Mouse (Mus musculus) heart, postnatal 14 days (tissue): Measurements from ENCODE around the gene Ugt1a10. TPM values are rescaled to one million over a fixed set of nuclear protein-coding genes. Genes with fewer than 3 reads are reported as not detected.
"Not testable (repeated sequence)": the region's sequence is repeated elsewhere in the genome, so short reads cannot be mapped to it uniquely, and the experiment has no call there.

Experiments
- DNase-seq, 2 experiments: peaks; one replicate each; pipeline ENCODE4 v3.0.0; 2021 to 2022
- intact Hi-C: fragments of 180-260 bp; cut with DNase I; formaldehyde crosslinking; loops from one replicate; pipeline ENCODE4 v1.15.1; 2025
- long read RNA-seq, 2 experiments: library from polyadenylated mRNA; stranded (forward); transcript quantifications; one replicate each; pipeline ENCODE4 v2.0.0; 2021
- total RNA-seq, 2 experiments: library from RNA; stranded (reverse); gene quantifications; 2 replicates each; pipeline ENCODE4 v1.2.3; 2021

Ugt1a10 gene
- not detected for total RNA-seq
- long read RNA-seq, experiment 1: 0 reads
- long read RNA-seq, experiment 2: 0 reads

GRCm38 (mm10) chr1:88055088-88055487 is at the start of gene Ugt1a10:
Ugt1a10 (plus strand) TSS chr1:88055388.
- DNase-seq: no peak
- intact Hi-C loops: no loop called here

- intact Hi-C loops: no loop called here
Measured at GRCm38 (mm10) chr1:88007692-88008210, 47.4 kb upstream of the Ugt1a10 start.

GRCm38 (mm10) chr1:88008211-88008697 is 46.9 kb upstream of the Ugt1a10 start, which contains the start of gene Usp40:
Usp40 (minus strand) TSS chr1:88008551.
- intact Hi-C loops: no loop called here
- DNase-seq: peak; percentile 87 to 88

More at GRCm38 (mm10) chr1:88007692-88008210, 47.4 kb upstream of the Ugt1a10 start:
- no peak for DNase-seq

- intact Hi-C loops: no loop called here
- no peak for DNase-seq
Measured at GRCm38 (mm10) chr1:88008735-88009134, 46.5 kb upstream of the Ugt1a10 start.

GRCm38 (mm10) chr1:88009521-88009920 is 45.7 kb upstream of the Ugt1a10 start:
- DNase-seq: no peak
- intact Hi-C loops: no loop called here

- intact Hi-C loops: no loop called here
- DNase-seq: no peak
Measured at GRCm38 (mm10) chr1:88013726-88014125, 41.5 kb upstream of the Ugt1a10 start.

- intact Hi-C loops: no loop called here
- no peak for DNase-seq
Measured at GRCm38 (mm10) chr1:88014194-88014593, 41.0 kb upstream of the Ugt1a10 start.

- DNase-seq: no peak
- intact Hi-C loops: no loop called here
Measured at GRCm38 (mm10) chr1:88014671-88015070, 40.5 kb upstream of the Ugt1a10 start.

- intact Hi-C loops: no loop called here
- no peak for DNase-seq
Measured at GRCm38 (mm10) chr1:88015371-88015770, 39.8 kb upstream of the Ugt1a10 start.

- DNase-seq, intact Hi-C loops: not testable (repeated sequence)
Measured at GRCm38 (mm10) chr1:88025244-88025643, 29.9 kb upstream of the Ugt1a10 start.

GRCm38 (mm10) chr1:88043044-88043443 is 12.1 kb upstream of the Ugt1a10 start:
- not testable (repeated sequence) for DNase-seq

GRCm38 (mm10) chr1:88044832-88045437 is 10.3 kb upstream of the Ugt1a10 start:
- DNase-seq, intact Hi-C loops: not testable (repeated sequence)

More at GRCm38 (mm10) chr1:88043044-88043443, 12.1 kb upstream of the Ugt1a10 start:
- intact Hi-C loops: not testable (repeated sequence)

- DNase-seq, intact Hi-C loops: not testable (repeated sequence)
Measured at GRCm38 (mm10) chr1:88047408-88047807, 7.8 kb upstream of the Ugt1a10 start.

- DNase-seq, intact Hi-C loops: not testable (repeated sequence)
Measured at GRCm38 (mm10) chr1:88066472-88067102, 11.4 kb downstream of the Ugt1a10 start.

- intact Hi-C loops: no loop called here
- no peak for DNase-seq
Measured at GRCm38 (mm10) chr1:88070495-88070894, 15.3 kb downstream of the Ugt1a10 start, which contains the start of gene Ugt1a9. Ugt1a9 (plus strand) TSS chr1:88070800.

- no peak for DNase-seq
- intact Hi-C loops: no loop called here
Measured at GRCm38 (mm10) chr1:88070902-88071301, 15.7 kb downstream of the Ugt1a10 start.

- DNase-seq: no peak
- intact Hi-C loops: no loop called here
Measured at GRCm38 (mm10) chr1:88074471-88074870, 19.3 kb downstream of the Ugt1a10 start.

GRCm38 (mm10) chr1:88077128-88077527 is 21.9 kb downstream of the Ugt1a10 start:
- DNase-seq: no peak
- intact Hi-C loops: no loop called here

GRCm38 (mm10) chr1:88081670-88082069 is 26.5 kb downstream of the Ugt1a10 start:
- no peak for DNase-seq
- intact Hi-C loops: no loop called here

- DNase-seq: no peak
- intact Hi-C loops: no loop called here
Measured at GRCm38 (mm10) chr1:88086125-88086524, 30.9 kb downstream of the Ugt1a10 start.

- intact Hi-C loops: no loop called here
- no peak for DNase-seq
Measured at GRCm38 (mm10) chr1:88087513-88087912, 32.3 kb downstream of the Ugt1a10 start, which contains the start of gene Ugt1a8. Ugt1a8 (plus strand) TSS chr1:88087813.
